21 mouse cellular contexts compared by ENCODE assay signal in the genomic region with DNA sequence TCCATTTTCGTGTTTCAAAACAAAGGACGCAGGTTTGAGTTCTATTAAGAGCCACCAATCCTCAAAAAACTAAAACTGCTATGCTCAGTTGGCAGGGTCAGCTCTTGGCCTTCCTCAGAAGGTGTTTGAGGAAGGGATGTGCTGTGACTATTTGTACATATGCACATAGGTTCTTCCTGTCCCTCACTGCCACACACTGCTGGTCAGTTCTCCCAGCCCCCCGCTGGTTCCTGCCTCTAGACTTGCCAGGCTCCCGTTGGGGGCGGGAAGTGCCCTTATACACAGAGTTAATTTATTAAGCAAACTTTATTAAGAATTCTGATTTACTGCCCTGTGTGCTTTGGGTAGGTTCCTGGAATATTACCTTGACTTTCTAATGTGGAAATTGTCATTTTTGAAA. TPM values are rescaled to one million over a fixed set of nuclear protein-coding genes. Genes with fewer than 3 reads are reported as not detected.
DNase-seq lines count a peak whose midpoint lies in the region; ATAC-seq lines count a peak whose summit lies in the region.
"Had no signal": no experiment of that assay in that cellular context is flagged by ENCODE, and none has a peak within 500 bp of the region (broad histone marks: within the 10 kb centered on the region; RNA-seq: fewer than 3 reads in every experiment).

No protein-coding gene starts in this region.

- 26% methylated on average over 5 of the region's 5 CpGs for WGBS in heart, embryonic 16.5 days
- 2% methylated on average over 5 of the region's 5 CpGs for WGBS in midbrain, embryonic 14.5 days
- under 1% methylated on average over 5 of the region's 5 CpGs for WGBS in midbrain, embryonic 13.5 days
- WGBS in limb, embryonic 15.5 days, result 5% methylated on average over 5 of the region's 5 CpGs
- WGBS in forebrain, embryonic 16.5 days, result 1% methylated on average over 5 of the region's 5 CpGs

- peaks cover 6% of the 10 kb centered on the region; the same call in 1 of the 2 replicates for H3K36me3 ChIP-seq in heart, embryonic 16.5 days (ENCODE audit: control insufficient read depth, insufficient read depth)
- H3K36me3 ChIP-seq in midbrain, embryonic 14.5 days (ENCODE audit: control insufficient read depth, insufficient read depth, low read length), result no peaks in the 10 kb centered on the region
- no peaks in the 10 kb centered on the region for H3K36me3 ChIP-seq in midbrain, embryonic 13.5 days
- H3K36me3 ChIP-seq in limb, embryonic 15.5 days, result 0 out of 2 replicates have a peak, but pooled peaks cover 2% of the 10 kb centered on the region
- no peaks in the 10 kb centered on the region for H3K36me3 ChIP-seq in forebrain, embryonic 16.5 days (ENCODE audit: control insufficient read depth, insufficient read depth)
- H3K36me3 ChIP-seq: forebrain, embryonic 15.5 days; liver, embryonic 12.5 days; neural tube, embryonic 13.5 days had no signal

- H3K9me3 ChIP-seq in heart, embryonic 16.5 days (replicated peaks; ENCODE audit: control insufficient read depth, low read length), result no peaks in the 10 kb centered on the region
- no peaks in the 10 kb centered on the region for H3K9me3 ChIP-seq in midbrain, embryonic 14.5 days (ENCODE audit: control insufficient read depth, low read length)
- H3K9me3 ChIP-seq in midbrain, embryonic 13.5 days, result no peaks in the 10 kb centered on the region
- H3K9me3 ChIP-seq in limb, embryonic 15.5 days, result no peaks in the 10 kb centered on the region
- H3K9me3 ChIP-seq in forebrain, embryonic 16.5 days (ENCODE audit: control insufficient read depth, low read length), result no peaks in the 10 kb centered on the region
- H3K9me3 ChIP-seq: forebrain, embryonic 15.5 days; liver, embryonic 12.5 days; neural tube, embryonic 13.5 days had no signal

- no peak overlapping the region for H3K4me3 ChIP-seq in heart, embryonic 16.5 days (ENCODE audit: low read length)
- no peak overlapping the region for H3K4me3 ChIP-seq in midbrain, embryonic 14.5 days (replicated peaks; ENCODE audit: low read depth, low read length)
- no peak overlapping the region for H3K4me3 ChIP-seq in midbrain, embryonic 13.5 days (replicated peaks)
- no peak overlapping the region for H3K4me3 ChIP-seq in limb, embryonic 15.5 days
- no peak overlapping the region for H3K4me3 ChIP-seq in forebrain, embryonic 16.5 days (replicated peaks; ENCODE audit: low read length)
- H3K4me3 ChIP-seq: gastrocnemius, adult 2 months; liver, embryonic 12.5 days had no signal

- peaks cover 22% of the 10 kb centered on the region for H3K4me1 ChIP-seq in heart, embryonic 16.5 days (ENCODE audit: control insufficient read depth, insufficient read depth, low read length)
- no peaks in the 10 kb centered on the region for H3K4me1 ChIP-seq in midbrain, embryonic 14.5 days (ENCODE audit: control insufficient read depth, insufficient read depth, low read length)
- peaks cover 14% of the 10 kb centered on the region for H3K4me1 ChIP-seq in midbrain, embryonic 13.5 days (replicated peaks)
- H3K4me1 ChIP-seq in limb, embryonic 15.5 days, result peaks cover 45% of the 10 kb centered on the region
- H3K4me1 ChIP-seq in forebrain, embryonic 16.5 days (replicated peaks; ENCODE audit: control insufficient read depth, insufficient read depth, low read length), result peaks cover 8% of the 10 kb centered on the region
- H3K4me1 ChIP-seq: liver, embryonic 12.5 days had no signal

- peak overlapping the region; percentile 49; the same call in 1 of the 2 replicates for H3K27ac ChIP-seq in heart, embryonic 16.5 days (ENCODE audit: low read length)
- H3K27ac ChIP-seq in midbrain, embryonic 14.5 days (replicated peaks; ENCODE audit: low read depth, low read length), result no peak overlapping the region
- H3K27ac ChIP-seq in midbrain, embryonic 13.5 days, result no peak overlapping the region
- peak overlapping the region; percentile 66 for H3K27ac ChIP-seq in limb, embryonic 15.5 days
- no peak overlapping the region for H3K27ac ChIP-seq in forebrain, embryonic 16.5 days (ENCODE audit: low read length)
- H3K27ac ChIP-seq: forebrain, embryonic 15.5 days; gastrocnemius, adult 2 months; liver, embryonic 12.5 days; neural tube, embryonic 13.5 days had no signal

- peaks cover 12% of the 10 kb centered on the region; the same call in 1 of the 2 replicates for H3K27me3 ChIP-seq in heart, embryonic 16.5 days (ENCODE audit: control insufficient read depth, insufficient read depth, low read length)
- peaks cover 70% of the 10 kb centered on the region for H3K27me3 ChIP-seq in midbrain, embryonic 14.5 days (ENCODE audit: control insufficient read depth, insufficient read depth, low read length)
- H3K27me3 ChIP-seq in midbrain, embryonic 13.5 days, result peaks cover 88% of the 10 kb centered on the region
- H3K27me3 ChIP-seq in limb, embryonic 15.5 days, result peaks cover 58% of the 10 kb centered on the region
- peaks cover 71% of the 10 kb centered on the region for H3K27me3 ChIP-seq in forebrain, embryonic 16.5 days (replicated peaks; ENCODE audit: control insufficient read depth, insufficient read depth, low read length)
- H3K27me3 ChIP-seq: CH12.LX had no signal

- DNase-seq in embryo, embryonic 10 days (ENCODE audit: low spot score), result peak; percentile 31
- no peak for DNase-seq in embryo, embryonic 9.5 days (ENCODE audit: extremely low spot score)
- no peak for DNase-seq in heart, adult 8-10 months (ENCODE audit: low spot score)
- DNase-seq in midbrain, embryonic 14.5 days, result peak; percentile 18
- DNase-seq: cerebellum, adult 9-10 months; gastrocnemius, adult 2 months; thymus, postnatal 36 days had no signal

- no peak overlapping the region; the same call in 1 of the 2 replicates for H3K9ac ChIP-seq in heart, embryonic 16.5 days (ENCODE audit: low read length)
- H3K9ac ChIP-seq in midbrain, embryonic 14.5 days (replicated peaks; ENCODE audit: low read length), result no peak overlapping the region
- H3K9ac ChIP-seq in midbrain, embryonic 13.5 days (replicated peaks), result no peak overlapping the region
- H3K9ac ChIP-seq in limb, embryonic 15.5 days, result no peak overlapping the region
- no peak overlapping the region for H3K9ac ChIP-seq in forebrain, embryonic 16.5 days (replicated peaks; ENCODE audit: low read depth, low read length)
- H3K9ac ChIP-seq: forebrain, embryonic 15.5 days; liver, embryonic 12.5 days; neural tube, embryonic 13.5 days had no signal

- peak overlapping the region; percentile 55; the same call in 1 of the 2 replicates for H3K4me2 ChIP-seq in heart, embryonic 16.5 days (ENCODE audit: low read depth, low read length)
- no peak overlapping the region for H3K4me2 ChIP-seq in midbrain, embryonic 14.5 days (ENCODE audit: low read length)
- H3K4me2 ChIP-seq in midbrain, embryonic 13.5 days (replicated peaks), result no peak overlapping the region
- peak overlapping the region; percentile 10; the same call in 1 of the 2 replicates for H3K4me2 ChIP-seq in limb, embryonic 15.5 days
- no peak overlapping the region for H3K4me2 ChIP-seq in forebrain, embryonic 16.5 days (ENCODE audit: low read length)

- ATAC-seq in heart, embryonic 16.5 days (replicated peaks; ENCODE audit: extremely low read depth, insufficient read depth, low FRiP score), result no peak
- no peak for ATAC-seq in midbrain, embryonic 14.5 days (ENCODE audit: low FRiP score, low TSS enrichment)
- no peak for ATAC-seq in midbrain, embryonic 13.5 days
- ATAC-seq in limb, embryonic 15.5 days (ENCODE audit: insufficient number of reproducible peaks, low FRiP score, low TSS enrichment, low read depth), result no peak
- ATAC-seq in forebrain, embryonic 16.5 days, result no peak
- ATAC-seq: liver, embryonic 12.5 days had no signal

RNA-seq across cellular contexts. Expression of a gene that starts 11.9 kb away (rescaled TPM):
- polyA plus RNA-seq in heart, embryonic 16.5 days (2015; fragmentation: Nextera tagmentation; extraction: Ambion mirVana), result 30.5 and 36.3 TPM in 2 replicates
- 10 to 100 TPM; 22.5 to 44.9 (median 33.8) TPM for total RNA-seq in heart, adult 8-10 months (2022)
- polyA plus RNA-seq in midbrain, embryonic 14.5 days (2014; fragmentation: Nextera tagmentation; extraction: Ambion mirVana), result 0.11 TPM in 1 of 2 replicates, not detected in the other
- not detected in 2 replicates for polyA plus RNA-seq in midbrain, embryonic 13.5 days (2015; fragmentation: Nextera tagmentation; extraction: Ambion mirVana)
- polyA plus RNA-seq in limb, embryonic 15.5 days (2015; fragmentation: Nextera tagmentation; extraction: Ambion mirVana), result 18.1 and 21.3 TPM in 2 replicates
- 0.12 TPM in 1 of 2 replicates, not detected in the other for polyA plus RNA-seq in forebrain, embryonic 16.5 days (2015; fragmentation: Nextera tagmentation; extraction: Ambion mirVana)
- total RNA-seq: CH12.LX; hematopoietic stem cell, adult 5-6 weeks; layer of hippocampus, postnatal 14 days; left cerebral cortex, postnatal 10 days; megakaryocyte-erythroid progenitor cell, adult 5-6 weeks had no signal
- polyA plus RNA-seq: forebrain, embryonic 15.5 days; intestine, embryonic 14.5 days; kidney, embryonic 14.5 days had no signal

Comparison
In these comparisons a context has a peak if more than half of its experiments do, and no peak if none do; other contexts are left out.
1. DNase-seq: peak in embryo, embryonic 10 days (single experiment) and midbrain, embryonic 14.5 days (single experiment); none in embryo, embryonic 9.5 days (single experiment) and heart, adult 8-10 months (single experiment).
2. H3K27ac ChIP-seq: peak in heart, embryonic 16.5 days (single experiment) and limb, embryonic 15.5 days (single experiment); none in midbrain, embryonic 14.5 days (single experiment), midbrain, embryonic 13.5 days (single experiment) and forebrain, embryonic 16.5 days (single experiment).
3. H3K4me2 ChIP-seq: peak in heart, embryonic 16.5 days (single experiment) and limb, embryonic 15.5 days (single experiment); none in midbrain, embryonic 14.5 days (single experiment), midbrain, embryonic 13.5 days (single experiment) and forebrain, embryonic 16.5 days (single experiment).
4. RNA of a gene that starts 11.9 kb away (polyA plus RNA-seq): 30.5 to 36.3 TPM in heart, embryonic 16.5 days and 18.1 to 21.3 TPM in limb, embryonic 15.5 days; 0.11 TPM in midbrain, embryonic 14.5 days, 0.12 TPM in forebrain, embryonic 16.5 days and not detected in midbrain, embryonic 13.5 days; every median in the first group is over 10 times any median in the second.